Mouse (Mus musculus): Measurements from ENCODE around the gene Hpcal1. TPM values are rescaled to one million over a fixed set of nuclear protein-coding genes. Genes with fewer than 3 reads are reported as not detected.

Gene Hpcal1
- polyA plus RNA-seq, 1 experiment from 2014 or later, result 20.7 TPM

GRCm38 (mm10) chr12:17732006-17732405 is 41.4 kb downstream of the Hpcal1 start:
- H3K36me3 ChIP-seq, result no peaks in the 10 kb centered on the region
- no peaks in the 10 kb centered on the region for H3K9me3 ChIP-seq (replicated peaks)
- H3K4me1 ChIP-seq (replicated peaks), result peaks cover 54% of the 10 kb centered on the region
- ATAC-seq (replicated peaks; ENCODE audit: insufficient number of reproducible peaks, insufficient read depth, low FRiP score, low read depth), result no peak
- H3K27me3 ChIP-seq, result no peaks in the 10 kb centered on the region
- no peak overlapping the region for H3K4me3 ChIP-seq
- no peak overlapping the region for H3K9ac ChIP-seq
- 76% methylated on average over 7 of the region's 7 CpGs for WGBS
- H3K4me2 ChIP-seq, result no peak overlapping the region
- H3K27ac ChIP-seq, result no peak overlapping the region

GRCm38 (mm10) chr12:17732546-17732945 is 41.9 kb downstream of the Hpcal1 start:
- 64% methylated on average over 4 of the region's 4 CpGs for WGBS
- H3K9ac ChIP-seq, result no peak overlapping the region
- H3K4me3 ChIP-seq, result no peak overlapping the region
- ATAC-seq (replicated peaks; ENCODE audit: insufficient number of reproducible peaks, insufficient read depth, low FRiP score, low read depth), result no peak
- H3K36me3 ChIP-seq, result no peaks in the 10 kb centered on the region
- H3K27ac ChIP-seq, result peak overlapping the region; percentile 17; the same call in 1 of the 2 replicates
- H3K4me1 ChIP-seq (replicated peaks), result peaks cover 49% of the 10 kb centered on the region
- no peaks in the 10 kb centered on the region for H3K9me3 ChIP-seq (replicated peaks)
- no peak overlapping the region for H3K4me2 ChIP-seq
- no peaks in the 10 kb centered on the region for H3K27me3 ChIP-seq

GRCm38 (mm10) chr12:17733114-17733904 is 42.7 kb downstream of the Hpcal1 start:
- H3K9ac ChIP-seq, result no peak overlapping the region
- H3K4me1 ChIP-seq (replicated peaks), result peaks cover 42% of the 10 kb centered on the region
- H3K36me3 ChIP-seq, result no peaks in the 10 kb centered on the region
- H3K9me3 ChIP-seq (replicated peaks), result no peaks in the 10 kb centered on the region
- H3K4me3 ChIP-seq, result no peak overlapping the region
- WGBS, result 48% methylated on average over 6 of the region's 6 CpGs
- ATAC-seq (replicated peaks; ENCODE audit: insufficient number of reproducible peaks, insufficient read depth, low FRiP score, low read depth), result no peak
- H3K4me2 ChIP-seq, result no peak overlapping the region
- H3K27me3 ChIP-seq, result no peaks in the 10 kb centered on the region
- peak overlapping the region; percentile 24; the same call in 1 of the 2 replicates for H3K27ac ChIP-seq

- no peak for ATAC-seq (replicated peaks; ENCODE audit: insufficient number of reproducible peaks, insufficient read depth, low FRiP score, low read depth)
- H3K36me3 ChIP-seq, result no peaks in the 10 kb centered on the region
- no peak overlapping the region for H3K4me2 ChIP-seq
- H3K4me1 ChIP-seq (replicated peaks), result peaks cover 36% of the 10 kb centered on the region
- H3K27me3 ChIP-seq, result no peaks in the 10 kb centered on the region
- no peak overlapping the region for H3K9ac ChIP-seq
- H3K27ac ChIP-seq, result no peak overlapping the region
- no peaks in the 10 kb centered on the region for H3K9me3 ChIP-seq (replicated peaks)
- H3K4me3 ChIP-seq, result no peak overlapping the region
- 78% methylated on average over 6 of the region's 6 CpGs for whole genome bisulfite sequencing
Measured at GRCm38 (mm10) chr12:17736396-17736795, 45.7 kb downstream of the Hpcal1 start.

GRCm38 (mm10) chr12:17736859-17737577 is 46.4 kb downstream of the Hpcal1 start:
- no peak overlapping the region for H3K27ac ChIP-seq
- no peaks in the 10 kb centered on the region for H3K9me3 ChIP-seq (replicated peaks)

GRCm38 (mm10) chr12:17737808-17738207 is 47.2 kb downstream of the Hpcal1 start:
- peaks cover 44% of the 10 kb centered on the region for H3K4me1 ChIP-seq (replicated peaks)
- 83% methylated on average over 3 of the region's 3 CpGs for WGBS
- no peaks in the 10 kb centered on the region for H3K36me3 ChIP-seq
- no peak overlapping the region for H3K4me3 ChIP-seq
- no peak overlapping the region for H3K27ac ChIP-seq
- no peak overlapping the region for H3K9ac ChIP-seq
- H3K27me3 ChIP-seq, result no peaks in the 10 kb centered on the region
- no peak overlapping the region for H3K4me2 ChIP-seq
- no peaks in the 10 kb centered on the region for H3K9me3 ChIP-seq (replicated peaks)
- no peak for ATAC-seq (replicated peaks; ENCODE audit: insufficient number of reproducible peaks, insufficient read depth, low FRiP score, low read depth)

More at GRCm38 (mm10) chr12:17736859-17737577, 46.4 kb downstream of the Hpcal1 start:
- Histone ChIP-seq H3K9ac (no peak overlapping the region), H3K4me3 (no peak overlapping the region), H3K27me3 (no peaks in the 10 kb centered on the region), H3K36me3 (no peaks in the 10 kb centered on the region), H3K4me2 (no peak overlapping the region), H3K4me1 (replicated peaks) (peaks cover 43% of the 10 kb centered on the region)
- no peak for ATAC-seq (replicated peaks; ENCODE audit: insufficient number of reproducible peaks, insufficient read depth, low FRiP score, low read depth)
- 61% methylated on average over 10 of the region's 10 CpGs for WGBS

GRCm38 (mm10) chr12:17738473-17738872 is 47.8 kb downstream of the Hpcal1 start:
- Histone ChIP-seq H3K4me1 (replicated peaks) (peaks cover 44% of the 10 kb centered on the region), H3K27ac (no peak overlapping the region)

GRCm38 (mm10) chr12:17740226-17740625 is 49.6 kb downstream of the Hpcal1 start:
- WGBS, result 81% methylated on average over 1 of the region's 1 CpGs
- H3K4me3 ChIP-seq, result no peak overlapping the region
- H3K27ac ChIP-seq, result no peak overlapping the region
- peaks cover 40% of the 10 kb centered on the region for H3K4me1 ChIP-seq (replicated peaks)
- H3K9ac ChIP-seq, result no peak overlapping the region
- H3K36me3 ChIP-seq, result no peaks in the 10 kb centered on the region
- ATAC-seq (replicated peaks; ENCODE audit: insufficient number of reproducible peaks, insufficient read depth, low FRiP score, low read depth), result no peak
- H3K27me3 ChIP-seq, result peaks cover under 1% of the 10 kb centered on the region
- H3K4me2 ChIP-seq, result no peak overlapping the region
- no peaks in the 10 kb centered on the region for H3K9me3 ChIP-seq (replicated peaks)

More at GRCm38 (mm10) chr12:17738473-17738872, 47.8 kb downstream of the Hpcal1 start:
- no peaks in the 10 kb centered on the region for H3K36me3 ChIP-seq
- no peak overlapping the region for H3K9ac ChIP-seq
- no peak overlapping the region for H3K4me2 ChIP-seq
- no peaks in the 10 kb centered on the region for H3K27me3 ChIP-seq
- no peaks in the 10 kb centered on the region for H3K9me3 ChIP-seq (replicated peaks)
- no peak for ATAC-seq (replicated peaks; ENCODE audit: insufficient number of reproducible peaks, insufficient read depth, low FRiP score, low read depth)
- WGBS, result 51% methylated on average over 6 of the region's 6 CpGs
- no peak overlapping the region for H3K4me3 ChIP-seq

GRCm38 (mm10) chr12:17741637-17742364 is 51.1 kb downstream of the Hpcal1 start:
- H3K36me3 ChIP-seq, result no peaks in the 10 kb centered on the region
- ATAC-seq (replicated peaks; ENCODE audit: insufficient number of reproducible peaks, insufficient read depth, low FRiP score, low read depth), result no peak
- H3K9me3 ChIP-seq (replicated peaks), result no peaks in the 10 kb centered on the region
- H3K4me3 ChIP-seq, result no peak overlapping the region
- 67% methylated on average over 17 of the region's 17 CpGs for WGBS
- H3K4me2 ChIP-seq, result no peak overlapping the region
- H3K9ac ChIP-seq, result no peak overlapping the region
- H3K27ac ChIP-seq, result peak overlapping the region; percentile 28; the same call in 1 of the 2 replicates
- H3K27me3 ChIP-seq, result peaks cover 4% of the 10 kb centered on the region
- peaks cover 50% of the 10 kb centered on the region for H3K4me1 ChIP-seq (replicated peaks)

GRCm38 (mm10) chr12:17742571-17743321 is 52.1 kb downstream of the Hpcal1 start:
- H3K4me2 ChIP-seq, result no peak overlapping the region
- no peak overlapping the region for H3K4me3 ChIP-seq
- peaks cover 4% of the 10 kb centered on the region for H3K27me3 ChIP-seq
- H3K9ac ChIP-seq, result no peak overlapping the region
- peak overlapping the region; percentile 28; the same call in 1 of the 2 replicates for H3K27ac ChIP-seq
- H3K36me3 ChIP-seq, result no peaks in the 10 kb centered on the region
- peaks cover 59% of the 10 kb centered on the region for H3K4me1 ChIP-seq (replicated peaks)
- no peaks in the 10 kb centered on the region for H3K9me3 ChIP-seq (replicated peaks)
- ATAC-seq (replicated peaks; ENCODE audit: insufficient number of reproducible peaks, insufficient read depth, low FRiP score, low read depth), result no peak
- WGBS, result 37% methylated on average over 11 of the region's 11 CpGs
